Mouse (Mus musculus): Measurements from ENCODE around the gene Arhgef15.
A peak's percentile ranks its signal among the peaks of the same experiment; 100 is the strongest.

The Arhgef15 gene

GRCm38 (mm10) chr11:68923191-68923590 lies 34.1 kb downstream of the Arhgef15 start:
- no peak for DNase-seq (ENCODE audit: low read depth, low spot score)

- DNase-seq (ENCODE audit: low read depth, low spot score): no peak
Measured at GRCm38 (mm10) chr11:68914566-68914965, 42.7 kb downstream of the Arhgef15 start.

- no peak for DNase-seq (ENCODE audit: low read depth, low spot score)
Measured at GRCm38 (mm10) chr11:68911531-68912177, 45.6 kb downstream of the Arhgef15 start.

GRCm38 (mm10) chr11:68908846-68909503 lies 48.3 kb downstream of the Arhgef15 start:
- DNase-seq (ENCODE audit: low read depth, low spot score): no peak

- DNase-seq (ENCODE audit: low read depth, low spot score): no peak
Measured at GRCm38 (mm10) chr11:68907251-68907650, 50.0 kb downstream of the Arhgef15 start.

GRCm38 (mm10) chr11:68906461-68906790 lies 50.9 kb downstream of the Arhgef15 start:
- DNase-seq (ENCODE audit: low read depth, low spot score): no peak

GRCm38 (mm10) chr11:68905665-68906460 lies 51.4 kb downstream of the Arhgef15 start:
- DNase-seq (ENCODE audit: low read depth, low spot score): no peak

- DNase-seq (ENCODE audit: low read depth, low spot score): no peak
Measured at GRCm38 (mm10) chr11:68905138-68905531, 52.1 kb downstream of the Arhgef15 start.

- DNase-seq (ENCODE audit: low read depth, low spot score): peak; percentile 74
Measured at GRCm38 (mm10) chr11:68904375-68905137, 52.7 kb downstream of the Arhgef15 start.

GRCm38 (mm10) chr11:68903775-68904174 lies 53.5 kb downstream of the Arhgef15 start:
- no peak for DNase-seq (ENCODE audit: low read depth, low spot score)

- DNase-seq (ENCODE audit: low read depth, low spot score): no peak
Measured at GRCm38 (mm10) chr11:68902823-68903222, 54.5 kb downstream of the Arhgef15 start.

- DNase-seq (ENCODE audit: low read depth, low spot score): no peak
Measured at GRCm38 (mm10) chr11:68902367-68902766, 54.9 kb downstream of the Arhgef15 start.

GRCm38 (mm10) chr11:68902047-68902364 lies 55.3 kb downstream of the Arhgef15 start:
- DNase-seq (ENCODE audit: low read depth, low spot score): no peak

GRCm38 (mm10) chr11:68901351-68902046 lies 55.8 kb downstream of the Arhgef15 start, which contains the start of gene Rpl26:
Rpl26 (plus strand) TSS chr11:68901583.
- peak; percentile 100 for DNase-seq (ENCODE audit: low read depth, low spot score)

- no peak for DNase-seq (ENCODE audit: low read depth, low spot score)
Measured at GRCm38 (mm10) chr11:68900519-68901350, 56.5 kb downstream of the Arhgef15 start.

- DNase-seq (ENCODE audit: low read depth, low spot score): no peak
Measured at GRCm38 (mm10) chr11:68899815-68900214, 57.5 kb downstream of the Arhgef15 start.

GRCm38 (mm10) chr11:68898790-68899189 lies 58.5 kb downstream of the Arhgef15 start:
- no peak for DNase-seq (ENCODE audit: low read depth, low spot score)

- no peak for DNase-seq (ENCODE audit: low read depth, low spot score)
Measured at GRCm38 (mm10) chr11:68897838-68898237, 59.4 kb downstream of the Arhgef15 start.

GRCm38 (mm10) chr11:68897120-68897519 lies 60.2 kb downstream of the Arhgef15 start:
- DNase-seq (ENCODE audit: low read depth, low spot score): no peak

GRCm38 (mm10) chr11:68896247-68896646 lies 61.0 kb downstream of the Arhgef15 start:
- DNase-seq (ENCODE audit: low read depth, low spot score): no peak
